Mouse (Mus musculus) urinary bladder, postnatal 10 days (tissue): ENCODE results near the gene Elob.

ENCODE experiments used
- DNase-seq: peaks from one replicate; pipeline ENCODE4 v3.0.0; 2022; ENCODE audit warnings: low spot score

Gene Elob

DNA sequence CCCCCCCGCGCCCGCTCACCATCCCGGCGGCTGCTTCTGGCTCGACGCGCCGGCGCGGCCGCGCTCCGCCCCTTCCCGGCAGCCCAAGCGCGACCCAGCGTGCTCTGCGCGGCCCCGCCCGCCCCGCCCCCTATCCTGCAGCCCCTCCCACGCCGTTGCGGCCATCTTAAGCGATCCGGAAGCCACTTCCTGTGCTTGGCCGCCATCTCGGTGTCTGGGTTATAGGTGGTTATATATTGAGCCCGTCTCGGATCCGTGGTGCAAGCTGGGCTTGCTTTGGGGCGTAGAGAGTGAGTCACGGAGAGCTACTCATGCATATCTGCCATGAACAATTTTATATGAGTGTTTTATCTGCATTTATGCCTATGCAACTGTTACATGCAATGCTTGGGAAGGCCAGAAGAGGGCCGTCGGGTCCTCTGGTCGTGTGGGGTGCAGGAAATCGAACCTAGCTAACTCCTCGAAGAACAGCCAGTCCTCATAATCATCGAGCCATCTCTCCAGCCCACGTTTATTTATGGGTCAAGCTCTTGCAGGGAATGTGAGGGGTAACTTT, at the start of gene Elob:
Gene Elob, minus strand, starts transcription at position 73 of the 556 bp plus-strand sequence.
- DNase-seq = no peak

DNA sequence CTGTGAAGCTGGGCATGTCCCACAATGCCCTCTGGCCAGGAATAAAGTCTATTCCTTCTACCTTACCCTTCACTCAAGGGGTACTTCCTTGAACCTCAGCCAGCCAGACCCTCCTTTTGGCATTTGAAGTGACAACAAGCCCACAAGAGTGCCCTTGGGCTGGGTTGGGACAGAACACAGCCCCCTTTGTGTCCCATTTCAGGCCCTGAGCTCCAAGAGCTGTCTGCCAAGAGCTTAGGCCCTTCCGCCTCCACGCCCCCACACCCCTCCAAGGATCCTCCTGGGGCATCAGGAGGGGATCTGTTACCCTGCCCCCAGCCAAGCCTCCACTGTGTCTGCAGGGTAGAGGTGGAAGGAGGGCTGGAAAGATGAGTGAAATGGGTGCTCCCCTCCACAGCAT, 48.2 kb upstream of the Elob start:
- DNase-seq = no peak

DNA sequence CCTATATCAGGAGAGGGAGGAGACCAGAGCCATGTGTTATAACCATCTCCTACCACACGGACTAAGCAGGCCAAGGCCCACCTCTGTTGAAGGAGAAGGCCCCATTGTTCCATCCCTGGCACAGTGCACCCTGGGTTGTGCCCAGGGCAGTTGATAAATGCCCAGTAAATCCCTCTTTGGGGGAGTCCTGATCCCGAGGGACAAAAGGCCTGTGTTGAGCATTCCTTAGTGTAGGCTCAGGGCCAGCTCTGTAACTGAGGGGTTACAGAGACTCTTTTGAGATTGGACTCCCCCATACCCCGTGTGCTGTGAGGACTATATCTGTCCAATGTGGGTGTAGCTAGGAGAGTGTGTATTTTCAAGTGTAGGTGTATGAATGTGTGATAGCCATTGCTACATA, 47.8 kb upstream of the Elob start:
- no peak for DNase-seq

DNA sequence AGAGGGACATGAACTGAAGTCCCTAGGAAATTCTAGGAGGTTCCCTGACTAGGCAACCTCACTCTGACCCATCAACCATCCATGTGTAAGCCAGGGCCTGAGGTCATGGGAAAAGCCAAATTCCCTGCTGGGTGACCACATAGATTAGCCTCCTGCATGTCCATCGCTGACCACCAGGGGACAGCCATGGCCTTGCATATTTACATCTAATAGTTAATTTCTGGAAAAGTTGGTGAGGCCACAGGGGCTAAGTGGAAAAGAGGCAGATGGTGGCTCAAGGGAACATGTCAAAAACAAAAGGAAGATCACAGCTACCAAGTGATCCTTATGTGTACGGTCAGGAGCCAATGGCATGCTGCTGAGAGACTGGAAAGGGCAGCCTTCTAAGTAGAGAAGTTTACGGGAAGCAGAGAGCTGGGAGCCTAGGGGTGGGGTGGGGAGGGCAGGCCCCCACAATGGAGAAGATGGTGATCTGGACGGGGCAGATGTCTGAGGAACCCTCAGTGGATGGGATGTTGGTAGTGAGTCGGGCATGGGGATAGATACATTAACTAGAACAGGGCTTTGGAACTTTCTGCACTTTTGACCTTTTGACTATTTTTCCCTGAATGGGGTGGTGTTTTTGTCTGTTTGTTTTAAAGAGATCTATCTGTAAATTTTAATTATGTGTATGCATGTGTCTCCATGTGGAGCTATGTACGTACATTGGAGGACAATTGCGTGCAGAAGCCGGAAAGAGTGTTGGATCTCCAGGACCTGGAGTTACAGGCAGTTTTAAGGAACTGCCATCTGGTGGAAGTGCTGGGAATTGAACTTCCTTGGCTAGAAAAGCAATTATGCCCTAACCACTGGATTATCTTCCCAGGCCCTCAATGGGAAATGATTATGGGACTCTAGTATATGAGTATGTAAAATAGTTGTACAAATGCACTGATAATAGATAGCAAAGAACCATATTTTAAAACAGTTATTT, 45.2 kb upstream of the Elob start:
- DNase-seq = no peak

DNA sequence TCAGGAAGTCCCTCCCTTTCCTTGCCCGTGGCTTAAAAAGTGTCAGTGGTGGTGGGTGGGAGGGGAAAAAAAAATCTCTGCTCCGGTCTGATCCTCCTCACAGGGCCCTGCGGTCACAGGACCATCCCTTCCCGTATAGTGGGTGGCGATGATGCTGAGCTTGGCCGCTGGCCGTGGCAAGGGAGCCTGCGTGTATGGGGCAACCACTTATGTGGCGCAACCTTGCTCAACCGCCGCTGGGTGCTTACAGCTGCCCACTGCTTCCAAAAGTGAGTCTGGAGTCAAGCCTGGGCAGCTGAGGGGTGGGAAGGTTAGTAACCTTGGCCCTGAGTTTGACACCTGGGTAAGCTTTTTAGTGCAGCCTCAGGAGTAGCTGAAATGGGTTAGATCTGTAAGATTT, 39.6 kb upstream of the Elob start:
- DNase-seq = no peak

DNA sequence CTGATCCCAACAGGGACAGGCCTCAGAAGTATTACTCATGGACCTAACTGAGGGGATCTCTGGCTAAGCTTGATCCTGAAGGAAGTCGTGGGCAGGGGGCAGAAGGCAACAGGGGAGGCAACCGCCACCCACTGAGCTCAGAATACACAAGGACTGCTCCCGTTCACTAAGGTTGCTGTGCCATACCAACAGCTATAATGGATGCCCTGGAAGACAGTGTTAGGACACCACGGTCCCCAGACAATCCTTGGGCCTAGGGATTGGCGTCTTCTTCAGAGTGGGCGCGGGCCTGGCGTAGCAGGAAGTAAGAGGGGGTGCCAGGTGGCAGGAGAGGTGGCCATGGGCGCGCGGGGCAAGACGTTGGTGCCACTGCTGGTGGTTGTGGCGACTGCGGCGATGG, 38.8 kb upstream of the Elob start, which contains the start of gene Prss21:
Gene Prss21, plus strand, starts transcription at position 301 of the 400 bp plus-strand sequence.
- no peak for DNase-seq

DNA sequence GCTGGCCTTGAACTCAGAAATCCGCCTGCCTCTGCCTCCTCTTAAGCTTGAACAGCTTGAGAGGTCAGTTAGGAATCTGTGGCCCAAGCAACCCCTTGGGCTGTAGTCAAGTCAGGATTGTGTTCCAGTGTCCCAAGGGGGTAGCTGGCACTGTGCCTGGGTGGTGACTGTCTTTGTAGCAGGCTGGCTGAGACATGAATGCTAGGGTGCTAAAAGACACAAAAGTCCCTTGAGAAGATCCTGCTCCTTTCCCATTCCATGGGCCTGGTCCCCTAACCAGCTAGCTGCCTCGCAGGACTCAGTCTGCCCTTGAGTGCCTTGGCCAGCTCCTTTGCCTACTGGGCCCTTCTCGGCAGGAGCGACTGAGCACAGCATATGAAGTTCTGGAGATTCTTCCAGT, 34.0 kb upstream of the Elob start:
- no peak for DNase-seq

DNA sequence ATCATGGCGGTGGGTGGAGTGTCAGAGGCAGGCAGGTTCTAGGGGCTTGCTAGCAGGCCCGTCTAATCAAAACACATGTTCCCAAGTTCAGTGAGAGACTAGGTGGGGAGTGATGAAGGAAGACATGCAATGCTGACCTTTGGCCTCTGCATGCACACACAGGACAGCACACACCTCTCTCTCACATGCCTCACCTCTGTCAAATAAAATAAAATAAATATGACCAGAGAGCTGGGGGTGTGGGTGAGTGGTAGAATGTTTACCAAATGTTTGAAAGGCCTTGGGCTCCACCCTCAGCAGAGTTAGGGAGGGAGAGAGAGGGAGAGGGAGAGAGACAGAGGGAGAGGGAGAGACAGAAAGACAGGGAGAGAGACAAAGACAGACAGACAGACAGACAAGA, 29.0 kb upstream of the Elob start:
- DNase-seq = no peak

DNA sequence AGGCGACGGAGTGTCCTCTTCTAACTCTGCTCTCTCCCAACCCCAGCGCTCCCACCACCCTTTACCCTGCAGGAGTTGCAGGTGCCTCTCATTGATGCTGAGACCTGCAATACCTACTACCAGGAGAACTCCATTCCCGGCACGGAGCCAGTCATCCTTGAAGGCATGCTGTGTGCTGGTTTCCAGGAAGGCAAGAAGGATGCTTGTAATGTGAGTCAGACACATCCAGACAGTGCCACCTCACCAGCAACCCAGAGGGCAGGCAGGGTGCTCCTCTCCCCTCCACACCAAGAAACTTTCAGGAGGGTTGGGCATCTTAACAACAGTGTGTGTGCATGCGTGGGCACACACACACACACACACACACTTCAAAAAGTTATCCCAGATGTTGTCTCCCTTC, 28.3 kb upstream of the Elob start:
- no peak for DNase-seq

DNA sequence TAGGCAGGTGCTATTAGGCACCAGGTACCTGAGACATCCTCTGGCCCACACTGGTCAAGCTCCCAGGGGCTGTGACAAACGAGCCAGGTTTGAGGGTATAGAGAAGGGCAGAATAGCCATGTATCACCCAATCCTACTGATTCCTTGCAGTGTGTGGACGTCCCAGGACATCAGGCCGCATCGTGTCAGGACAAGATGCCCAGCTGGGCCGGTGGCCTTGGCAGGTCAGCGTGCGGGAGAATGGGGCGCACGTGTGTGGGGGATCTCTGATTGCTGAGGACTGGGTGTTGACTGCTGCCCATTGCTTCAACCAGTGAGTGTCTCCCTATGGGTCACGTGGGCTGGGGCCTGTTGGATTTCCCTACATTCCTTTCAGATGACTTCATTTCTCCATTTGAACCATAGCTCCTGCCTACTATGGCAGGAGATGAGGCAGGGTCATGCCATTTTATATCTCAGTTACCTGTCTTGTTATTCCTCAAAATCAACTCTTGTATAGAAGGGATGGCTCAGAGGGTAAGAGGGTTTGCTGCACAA, 25.4 kb upstream of the Elob start:
- DNase-seq = no peak

DNA sequence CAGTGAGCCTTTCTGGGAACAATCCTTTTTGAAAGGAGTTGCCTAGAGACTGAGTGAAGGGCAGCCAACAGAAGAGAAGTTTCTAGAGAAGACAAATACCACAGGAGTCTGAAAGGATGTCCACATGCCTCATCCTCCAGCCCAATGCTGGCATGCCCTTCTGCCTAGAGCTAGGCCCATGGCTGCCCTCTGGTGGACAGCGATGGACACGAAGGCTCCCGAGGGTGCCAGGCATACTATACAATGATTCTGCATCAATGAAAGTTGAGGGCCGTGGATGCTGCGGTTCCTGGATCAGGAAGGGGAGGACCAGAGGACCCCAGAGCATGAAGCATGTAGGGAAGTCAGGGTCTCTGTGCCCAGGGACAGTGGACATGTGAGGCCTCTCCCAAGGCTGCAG, 24.4 kb upstream of the Elob start:
- DNase-seq = no peak

DNA sequence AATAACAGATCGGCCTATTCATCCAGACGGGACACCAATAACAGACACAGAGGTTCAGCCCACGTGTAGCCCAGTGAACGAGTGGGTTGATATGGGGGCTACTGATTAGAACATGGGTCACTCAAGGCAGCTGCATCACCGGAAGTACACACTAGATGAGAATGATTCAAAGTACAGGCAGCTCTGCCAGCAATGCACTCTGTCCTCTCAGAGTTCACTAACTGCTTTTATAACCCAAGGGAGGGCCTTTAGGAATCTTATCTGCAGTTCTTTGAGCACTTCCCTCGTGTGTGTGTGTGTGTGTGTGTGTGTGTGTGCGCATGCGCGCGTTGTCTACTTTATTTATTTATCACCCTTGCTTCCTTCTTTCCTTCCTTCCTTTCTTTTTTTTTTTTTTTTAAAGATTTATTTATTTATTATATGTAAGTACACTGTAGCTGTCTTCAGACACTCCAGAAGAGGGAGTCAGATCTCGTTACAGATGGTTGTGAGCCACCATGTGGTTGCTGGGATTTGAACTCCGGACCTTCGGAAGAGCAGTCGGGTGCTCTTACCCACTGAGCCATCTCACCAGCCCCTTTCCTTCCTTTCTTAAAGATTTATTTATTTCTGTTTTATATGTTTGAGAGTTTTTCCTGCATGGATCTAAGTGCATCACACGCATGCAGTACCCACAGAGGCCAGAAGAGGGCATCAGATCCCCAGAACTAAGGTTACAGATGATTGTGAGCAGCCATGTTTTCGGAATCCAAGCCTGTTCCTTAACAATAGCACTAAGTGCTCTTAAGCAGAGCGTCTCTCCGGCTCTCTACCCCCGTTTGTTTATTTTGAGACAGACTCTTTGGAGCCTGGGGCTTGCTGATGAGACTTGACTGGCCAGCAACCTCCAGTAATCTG, 22.2 kb upstream of the Elob start:
- DNase-seq = no peak

DNA sequence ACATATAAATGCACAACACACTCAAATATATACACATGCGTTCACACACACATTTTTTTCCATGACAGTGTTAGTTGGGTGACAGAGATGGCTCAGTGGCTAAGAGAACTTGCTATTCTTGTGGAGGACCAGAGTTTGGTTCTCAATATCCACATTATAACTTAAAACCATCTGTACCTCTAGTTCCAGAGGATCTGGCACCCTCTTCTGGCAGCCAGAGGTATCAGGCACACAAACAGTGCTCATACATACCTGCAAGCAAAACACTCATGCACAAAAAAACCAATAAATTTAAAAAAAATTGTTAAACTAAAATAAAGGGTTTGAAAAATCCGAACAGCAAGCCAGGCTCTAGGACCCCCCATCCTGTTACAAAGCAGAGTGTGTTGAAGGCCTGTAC, 21.1 kb upstream of the Elob start:
- DNase-seq = no peak

DNA sequence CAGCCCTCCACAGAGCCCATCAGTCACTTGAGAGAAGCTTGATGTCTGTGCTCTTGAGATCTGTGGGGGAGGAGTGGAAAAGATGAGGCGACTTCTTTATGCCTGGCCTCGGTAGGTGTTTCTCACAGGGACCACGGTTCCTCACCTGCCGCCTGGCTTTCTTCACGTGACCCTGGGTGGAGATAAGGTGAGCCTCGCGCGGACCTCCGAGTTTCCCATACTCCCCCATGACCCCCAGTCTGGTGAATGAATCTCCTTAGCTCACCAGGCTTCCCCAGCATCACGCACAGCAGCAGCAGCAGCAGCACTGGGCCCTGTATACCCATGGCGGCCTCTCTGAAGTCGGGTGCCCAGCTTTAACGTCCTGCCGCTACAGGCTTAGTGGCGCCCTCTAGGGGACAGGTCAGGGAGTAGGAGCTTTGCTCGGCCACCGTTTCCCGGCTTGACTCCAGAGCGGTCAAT, 14.9 kb upstream of the Elob start, which contains the start of the genes Prss32 and Prss41:
Gene Prss32, plus strand, starts transcription at position 44 of the 462 bp plus-strand sequence.
Gene Prss41, minus strand, starts transcription at position 361 of the 462 bp plus-strand sequence.
- no peak for DNase-seq

DNA sequence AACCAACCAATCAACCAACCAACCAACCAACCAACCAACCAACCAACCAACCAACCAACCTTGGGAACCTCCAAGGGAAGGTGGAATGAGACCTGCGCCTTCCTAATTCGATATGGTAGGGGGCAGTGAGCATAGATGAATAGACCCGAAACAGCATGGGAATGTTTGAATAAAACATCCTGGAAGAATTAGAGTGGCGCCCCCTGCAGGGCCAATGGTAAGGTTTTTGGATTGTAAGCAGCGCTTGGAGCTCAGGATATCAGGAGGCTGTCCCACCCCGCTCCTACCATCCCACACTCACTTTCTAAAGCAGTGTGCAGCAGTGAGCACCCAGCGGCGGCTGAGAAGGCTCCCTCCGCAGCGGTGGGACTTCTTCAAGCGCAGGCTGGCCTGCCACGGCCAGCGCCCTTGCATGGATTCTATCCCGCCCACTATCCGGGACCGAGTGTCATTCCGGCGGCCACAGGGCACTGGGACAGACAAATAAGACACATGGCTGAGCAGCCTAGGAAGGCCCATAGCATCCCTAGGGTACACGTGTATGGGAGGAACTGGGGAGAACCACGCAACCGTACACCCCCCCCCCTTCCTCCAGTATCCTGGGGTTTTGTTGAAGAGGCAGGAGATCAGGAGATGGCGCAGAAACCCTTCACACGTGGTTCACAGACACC, 14.3 kb upstream of the Elob start:
- DNase-seq = no peak

DNA sequence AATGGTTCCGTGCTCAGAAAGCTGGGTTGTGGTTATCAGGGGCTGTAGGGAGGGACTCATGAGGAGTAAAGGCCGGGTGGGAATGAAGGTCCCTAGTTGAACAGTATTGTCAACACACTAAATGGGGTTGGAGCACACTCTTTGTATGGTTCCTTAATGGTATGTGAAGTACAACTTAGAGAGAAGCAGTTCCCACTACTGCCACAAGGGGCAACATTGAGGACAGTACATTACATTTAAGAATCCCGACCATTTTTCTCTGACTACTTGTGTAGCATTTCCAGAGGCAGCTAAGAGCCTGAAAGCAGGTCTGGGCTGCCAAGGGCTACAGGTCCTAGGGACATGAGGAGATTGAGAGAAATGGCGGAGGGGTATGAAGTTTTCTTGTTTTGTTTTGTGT, 12.2 kb upstream of the Elob start:
- no peak for DNase-seq

DNA sequence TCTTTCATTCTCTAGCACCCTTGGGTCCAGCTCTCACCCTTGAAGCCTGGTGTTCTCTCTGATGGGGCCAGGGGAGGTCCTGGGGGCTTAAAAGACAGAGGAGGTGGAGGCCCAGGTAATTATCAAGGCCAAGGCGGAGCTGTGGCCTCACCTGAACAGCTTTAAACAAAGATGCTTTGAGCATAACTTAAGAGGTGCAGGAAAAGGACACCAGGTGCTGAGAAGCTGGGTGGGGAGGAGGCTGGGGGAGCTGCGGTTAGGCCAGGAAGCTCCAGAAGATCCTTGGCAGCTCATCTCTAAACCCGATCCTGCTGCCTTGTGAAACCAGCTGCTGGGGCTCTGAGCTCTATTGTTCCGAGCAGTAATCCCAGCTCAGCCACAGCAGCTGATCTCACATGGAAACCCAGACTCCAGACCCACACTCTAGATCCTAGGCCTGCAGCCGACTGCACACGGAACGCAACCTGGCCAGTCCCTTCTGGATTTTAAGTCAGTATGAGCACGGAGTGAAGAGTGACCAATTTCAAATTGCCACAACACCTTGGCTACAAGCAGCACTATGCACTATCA, 7.2 kb upstream of the Elob start, which contains the start of gene Prss33:
Gene Prss33, minus strand, starts transcription at position 51 of the 570 bp plus-strand sequence.
- DNase-seq = no peak

DNA sequence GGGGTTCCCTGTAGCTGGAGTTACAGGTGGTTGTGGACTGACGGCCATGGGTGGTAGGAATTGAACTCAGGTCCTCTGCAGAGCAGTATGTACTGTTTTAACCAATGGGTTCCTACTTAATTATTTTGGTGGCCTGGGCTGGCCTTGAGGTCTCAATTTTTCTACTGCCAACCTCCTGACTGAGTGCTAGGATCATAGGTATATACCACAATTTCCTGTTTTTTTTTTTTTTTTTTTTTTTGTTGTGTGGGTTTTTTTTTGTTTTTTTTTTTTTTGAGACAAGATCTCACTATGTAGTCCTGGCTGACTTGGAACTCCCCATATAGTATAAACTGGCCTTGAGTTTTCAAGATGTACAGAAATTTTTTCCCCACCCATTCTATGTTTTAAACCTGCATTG, 2.3 kb upstream of the Elob start:
- DNase-seq = no peak

DNA sequence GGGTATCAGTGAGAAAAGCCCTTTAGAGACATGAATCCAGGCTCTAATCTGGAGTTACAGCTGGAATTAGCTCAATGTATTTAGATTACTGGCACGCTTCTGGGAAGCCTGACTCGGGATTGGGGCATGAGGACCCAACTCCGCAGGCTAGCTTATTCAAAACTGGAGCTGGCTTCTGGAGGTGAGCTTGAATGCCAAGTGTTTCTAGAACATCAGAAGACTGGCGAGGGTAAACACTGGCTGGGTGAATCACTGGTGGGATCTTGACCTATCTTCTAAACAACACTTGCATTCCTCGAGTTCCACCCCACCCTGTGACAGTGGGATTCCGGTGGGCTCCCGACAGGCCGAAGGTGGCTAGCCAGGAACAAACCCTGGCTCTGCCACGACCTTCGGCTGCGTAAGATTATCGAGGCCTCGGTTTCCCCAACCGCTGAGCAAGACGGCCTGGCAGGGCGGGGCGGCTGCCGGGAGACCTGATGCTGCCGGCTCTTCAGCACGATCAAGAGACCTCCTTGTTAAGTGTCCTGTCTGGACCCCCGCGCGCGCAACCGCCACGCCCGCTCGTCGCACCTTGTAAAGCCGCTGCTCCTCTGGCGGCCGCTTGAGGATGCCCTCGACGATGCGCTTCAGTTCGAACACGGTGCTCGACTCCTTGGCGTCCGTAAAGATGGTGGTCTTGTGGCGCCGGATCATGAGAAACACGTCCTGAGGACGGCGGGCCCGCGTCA, 500 bp downstream of the Elob start:
- DNase-seq = no peak

DNA sequence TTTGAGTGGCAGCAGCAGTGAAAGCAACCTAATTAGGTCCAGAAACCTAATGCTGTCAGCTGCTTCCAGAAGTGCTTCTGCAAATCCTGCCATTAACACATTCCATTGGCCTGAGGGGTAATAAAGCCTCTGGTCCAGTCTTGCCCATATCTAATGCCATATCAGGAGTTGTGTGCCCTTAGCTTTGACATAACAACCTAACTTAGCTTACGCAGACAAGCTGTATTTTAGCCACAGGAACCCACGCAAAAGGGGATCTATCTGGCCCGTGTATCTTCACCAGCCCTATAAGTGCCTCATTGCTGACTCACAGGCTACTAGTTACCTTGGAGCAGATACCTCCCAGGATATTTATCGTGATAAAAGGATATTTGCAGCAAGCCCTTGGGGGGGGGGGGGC, 3.3 kb downstream of the Elob start:
- no peak for DNase-seq
